Mouse (Mus musculus) cerebellum, adult 2 months (tissue): Measurements from ENCODE around the gene Zfp626. TPM values are rescaled to one million over a fixed set of nuclear protein-coding genes. Genes with fewer than 3 reads are reported as not detected.
"Not testable (repeated sequence)": the region's sequence is repeated elsewhere in the genome, so short reads cannot be mapped to it uniquely, and the experiment has no call there.

Experiments used
- DNase-seq, 2 experiments: peaks; one replicate each; pipeline ENCODE4 v3.0.0; 2021
- H3K27ac ChIP-seq: fragments of 200-500 bp; 2 replicates; pipeline ENCODE4 v1.5.1; 2012; ENCODE audit warnings: low read length, control low read depth, inconsistent platforms; ENCODE audit not compliant: insufficient read depth
- H3K27me3 ChIP-seq: fragments of 200-500 bp; 2 replicates; pipeline ENCODE4 v1.6.1; 2012; ENCODE audit warnings: inconsistent platforms, mild to moderate bottlenecking, low read length, moderate library complexity; ENCODE audit not compliant: control insufficient read depth, insufficient read depth
- H3K4me1 ChIP-seq: fragments of 200-500 bp; 2 replicates; pipeline ENCODE4 v1.6.1; 2011; ENCODE audit warnings: low read length; ENCODE audit not compliant: control insufficient read depth, insufficient read depth
- H3K4me3 ChIP-seq: fragments of 200-500 bp; replicated peaks from 2 replicates; pipeline ENCODE3; 2011; ENCODE audit warnings: mild to moderate bottlenecking, low read depth, low read length, control low read depth; ENCODE audit not compliant: insufficient read depth
- CTCF ChIP-seq: fragments of 200-500 bp; IDR thresholded peaks from 2 replicates; pipeline ENCODE4 v1.5.1; 2011; ENCODE audit warnings: low read depth, mild to moderate bottlenecking, control low read depth, low read length, moderate library complexity, borderline replicate concordance; ENCODE audit not compliant: insufficient read depth
- POLR2A ChIP-seq: fragments of 200-500 bp; IDR thresholded peaks from 2 replicates; pipeline ENCODE4 v1.6.1; 2011; ENCODE audit warnings: low read length, control low read depth, borderline replicate concordance; ENCODE audit not compliant: insufficient read depth
- WGBS: fragments of 180-500 bp; shearing (Covaris S2); methylation state at CpG from one replicate; pipeline ENCODE4 v1.1.7; 2018; 5-methylcytosine and 5-hydroxymethylcytosine counted together
- polyA plus RNA-seq: library from polyadenylated mRNA; depleted of rRNA; stranded (reverse); fragments of >200 nt; gene quantifications from 2 replicates; pipeline ENCODE4 v1.2.3, GENCODE M21; 2012

Zfp626 gene
- polyA plus RNA-seq, 1 experiment: 3.7 TPM

- H3K27ac ChIP-seq: no peak overlapping the region
- WGBS: under 1% methylated on average over 25 of the region's 25 CpGs
- TF ChIP-seq POLR2A (peak; percentile 57; the same call in 1 of the 2 replicates), CTCF (no peak)
- DNase-seq: peak; percentile 84
- no peaks in the 10 kb centered on the region for H3K27me3 ChIP-seq
- peak overlapping the region; percentile 97 for H3K4me3 ChIP-seq
- H3K4me1 ChIP-seq: peaks cover 3% of the 10 kb centered on the region; the same call in 1 of the 2 replicates
Observed at GRCm38 (mm10) chr7:27804297-27805030, 2.5 kb upstream of the Zfp626 start.

- 79% methylated on average over 7 of the region's 7 CpGs for WGBS
- not testable (repeated sequence) for H3K4me1 ChIP-seq, DNase-seq, H3K4me3 ChIP-seq, H3K27me3 ChIP-seq, H3K27ac ChIP-seq
Observed at GRCm38 (mm10) chr7:27807305-27807704, 309 bp downstream of the Zfp626 start.

- TF ChIP-seq POLR2A (no peak), CTCF (no peak)
- H3K4me3 ChIP-seq: no peak overlapping the region
- 93% methylated on average over 7 of the region's 7 CpGs for WGBS
- no peaks in the 10 kb centered on the region for H3K27me3 ChIP-seq
- H3K27ac ChIP-seq: no peak overlapping the region
- DNase-seq: no peak
- H3K4me1 ChIP-seq: no peaks in the 10 kb centered on the region
Observed at GRCm38 (mm10) chr7:27818526-27819110, 11.6 kb downstream of the Zfp626 start.

- DNase-seq: no peak
- H3K4me3 ChIP-seq: no peak overlapping the region
- H3K27me3 ChIP-seq: no peaks in the 10 kb centered on the region
- no peaks in the 10 kb centered on the region for H3K4me1 ChIP-seq
- TF ChIP-seq POLR2A: no peak
- TF ChIP-seq CTCF: no peak
- no peak overlapping the region for H3K27ac ChIP-seq
Observed at GRCm38 (mm10) chr7:27822611-27823010, 15.6 kb downstream of the Zfp626 start.

- TF ChIP-seq POLR2A (no peak), CTCF (no peak)
- DNase-seq: no peak
- H3K27me3 ChIP-seq: no peaks in the 10 kb centered on the region
- no peak overlapping the region for H3K4me3 ChIP-seq
- H3K27ac ChIP-seq: no peak overlapping the region
- 82% methylated on average over 2 of the region's 2 CpGs for WGBS
- H3K4me1 ChIP-seq: no peaks in the 10 kb centered on the region
Observed at GRCm38 (mm10) chr7:27834131-27834530, 27.1 kb downstream of the Zfp626 start.

- Histone ChIP-seq H3K27me3 (no peaks in the 10 kb centered on the region), H3K4me1 (no peaks in the 10 kb centered on the region), H3K4me3 (peak overlapping the region; percentile 81), H3K27ac (no peak overlapping the region; the same call in 1 of the 2 replicates)
- 16% methylated on average over 6 of the region's 6 CpGs for WGBS
- no peak for TF ChIP-seq CTCF
- no peak for TF ChIP-seq POLR2A
- DNase-seq: no peak
Observed at GRCm38 (mm10) chr7:27837896-27838295, 30.9 kb downstream of the Zfp626 start.

- 3% methylated on average over 34 of the region's 34 CpGs for WGBS
- Histone ChIP-seq H3K4me3 (peak within 1 kb of the TSS; percentile 81), H3K4me1 (no peaks in the 10 kb centered on the region), H3K27ac (no peak within 1 kb of the TSS; the same call in 1 of the 2 replicates), H3K27me3 (no peaks in the 10 kb centered on the region)
- TF ChIP-seq CTCF: no peak
- TF ChIP-seq POLR2A: peak; percentile 38; the same call in 1 of the 2 replicates
- DNase-seq: peak; percentile 85 to 89
Observed at GRCm38 (mm10) chr7:27838323-27839249, 31.6 kb downstream of the Zfp626 start, which contains the start of gene Zfp59. Zfp59 (plus strand) TSS chr7:27838607.
